Mouse (Mus musculus) hindbrain, embryonic 12.5 days (tissue): ENCODE results near the gene a. TPM values are rescaled to one million over a fixed set of nuclear protein-coding genes. Genes with fewer than 3 reads are reported as not detected.
"Not testable (repeated sequence)": the region's sequence is repeated elsewhere in the genome, so short reads cannot be mapped to it uniquely, and the experiment has no call there.

Source experiments
- ATAC-seq: fragments of 200-750 bp; cut with Nextera tagmentation; 2 replicates; pipeline ENCODE4 v1.8.0; 2017; ENCODE audit warnings: moderate TSS enrichment; ENCODE audit not compliant: low FRiP score
- H3K27ac ChIP-seq: fragments of 300-500 bp; sonication (generic); 2 replicates; pipeline ENCODE4 v1.5.1; 2016; ENCODE audit warnings: mild to moderate bottlenecking
- H3K27me3 ChIP-seq: fragments of 300-500 bp; sonication (generic); 2 replicates; pipeline ENCODE4 v1.6.1; 2016; ENCODE audit warnings: mild to moderate bottlenecking
- H3K36me3 ChIP-seq: fragments of 300-500 bp; sonication (generic); 2 replicates; pipeline ENCODE4 v1.6.1; 2016; ENCODE audit warnings: mild to moderate bottlenecking
- H3K4me1 ChIP-seq: fragments of 300-500 bp; sonication (generic); 2 replicates; pipeline ENCODE4 v1.6.1; 2016
- H3K4me2 ChIP-seq: fragments of 300-500 bp; sonication (generic); replicated peaks from 2 replicates; pipeline ENCODE4 v1.6.1; 2016; ENCODE audit warnings: mild to moderate bottlenecking
- H3K4me3 ChIP-seq: fragments of 300-500 bp; sonication (generic); 2 replicates; pipeline ENCODE4 v1.5.1; 2016; ENCODE audit warnings: mild to moderate bottlenecking
- H3K9ac ChIP-seq: fragments of 300-500 bp; sonication (generic); 2 replicates; pipeline ENCODE4 v1.6.1; 2016; ENCODE audit warnings: mild to moderate bottlenecking, moderate library complexity
- H3K9me3 ChIP-seq: fragments of 300-500 bp; sonication (generic); replicated peaks from 2 replicates; pipeline ENCODE4 v1.6.1; 2016; ENCODE audit warnings: mild to moderate bottlenecking
- WGBS: fragments of 180-500 bp; shearing (Covaris S2); methylation state at CpG from one replicate; pipeline ENCODE4 v1.1.7; 2016; 5-methylcytosine and 5-hydroxymethylcytosine counted together
- polyA plus RNA-seq: library from polyadenylated mRNA; unstranded; fragments of >200 nt; fragmentation: Nextera tagmentation; extraction: Ambion mirVana; gene quantifications from 2 replicates; pipeline ENCODE4 v1.2.1, GENCODE M21; 2016

a gene
- polyA plus RNA-seq, 1 experiment from 2014 or later = 3.0 TPM

GRCm38 (mm10) chr2:154916547-154916946 lies 125.3 kb downstream of the a start:
- H3K9ac ChIP-seq = no peak overlapping the region
- 15% methylated on average over 2 of the region's 2 CpGs for WGBS
- H3K27me3 ChIP-seq = no peaks in the 10 kb centered on the region
- H3K9me3 ChIP-seq = no peaks in the 10 kb centered on the region
- no peak overlapping the region for H3K27ac ChIP-seq
- 0 out of 2 replicates have a peak, but pooled peaks cover 3% of the 10 kb centered on the region for H3K4me1 ChIP-seq
- no peaks in the 10 kb centered on the region for H3K36me3 ChIP-seq
- no peak overlapping the region for H3K4me2 ChIP-seq
- ATAC-seq = no peak
- no peak overlapping the region for H3K4me3 ChIP-seq

DNA sequence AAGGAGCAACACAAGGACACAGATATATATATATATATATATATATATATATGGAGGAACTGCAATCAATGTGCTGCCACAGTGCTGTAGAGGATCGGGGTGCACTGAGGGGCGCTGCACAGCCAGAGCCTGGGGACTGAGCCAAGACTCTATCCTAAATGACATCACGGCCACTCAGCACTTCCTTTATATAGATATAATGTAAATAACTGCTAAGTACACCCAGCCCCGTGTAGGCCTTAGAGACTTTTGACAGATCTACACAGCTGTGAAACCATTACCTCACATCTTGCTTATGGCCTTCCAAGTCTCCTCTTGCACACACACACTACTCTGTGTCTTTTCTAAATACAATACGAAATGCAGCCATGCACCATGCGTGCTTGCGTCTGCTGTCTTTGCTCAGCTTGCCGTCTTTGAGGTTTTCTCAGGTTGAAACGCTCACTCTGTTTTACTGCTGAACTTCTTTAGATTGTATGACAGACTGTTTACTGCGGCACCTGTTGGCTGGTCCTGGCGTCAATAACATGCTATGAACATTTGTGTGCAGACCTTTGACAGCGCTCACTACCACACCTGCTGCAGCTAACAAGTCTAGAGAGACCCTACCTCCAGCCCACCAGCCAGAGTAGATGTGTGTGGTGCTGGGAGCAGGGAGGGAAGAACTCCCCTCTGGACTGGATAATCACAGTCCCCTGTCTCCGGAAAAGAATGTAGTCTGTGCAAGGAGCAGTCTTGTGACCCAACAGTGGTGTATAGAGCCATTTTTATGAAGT lies 126.9 kb downstream of the a start:
- H3K9ac ChIP-seq = no peak overlapping the region
- H3K4me1 ChIP-seq = 0 out of 2 replicates have a peak, but pooled peaks cover 3% of the 10 kb centered on the region
- no peak overlapping the region for H3K4me3 ChIP-seq
- no peak for ATAC-seq
- H3K4me2 ChIP-seq = no peak overlapping the region
- no peaks in the 10 kb centered on the region for H3K9me3 ChIP-seq
- whole genome bisulfite sequencing = 81% methylated on average over 13 of the region's 13 CpGs
- no peaks in the 10 kb centered on the region for H3K36me3 ChIP-seq
- no peak overlapping the region for H3K27ac ChIP-seq
- no peaks in the 10 kb centered on the region for H3K27me3 ChIP-seq

GRCm38 (mm10) chr2:154920896-154921295 lies 129.7 kb downstream of the a start:
- no peak overlapping the region for H3K4me2 ChIP-seq
- no peak for ATAC-seq
- 0 out of 2 replicates have a peak, but pooled peaks cover 3% of the 10 kb centered on the region for H3K4me1 ChIP-seq
- H3K4me3 ChIP-seq = no peak overlapping the region
- no peaks in the 10 kb centered on the region for H3K36me3 ChIP-seq
- 80% methylated on average over 7 of the region's 7 CpGs for WGBS
- H3K27me3 ChIP-seq = no peaks in the 10 kb centered on the region
- no peaks in the 10 kb centered on the region for H3K9me3 ChIP-seq
- H3K27ac ChIP-seq = no peak overlapping the region
- no peak overlapping the region for H3K9ac ChIP-seq

DNA sequence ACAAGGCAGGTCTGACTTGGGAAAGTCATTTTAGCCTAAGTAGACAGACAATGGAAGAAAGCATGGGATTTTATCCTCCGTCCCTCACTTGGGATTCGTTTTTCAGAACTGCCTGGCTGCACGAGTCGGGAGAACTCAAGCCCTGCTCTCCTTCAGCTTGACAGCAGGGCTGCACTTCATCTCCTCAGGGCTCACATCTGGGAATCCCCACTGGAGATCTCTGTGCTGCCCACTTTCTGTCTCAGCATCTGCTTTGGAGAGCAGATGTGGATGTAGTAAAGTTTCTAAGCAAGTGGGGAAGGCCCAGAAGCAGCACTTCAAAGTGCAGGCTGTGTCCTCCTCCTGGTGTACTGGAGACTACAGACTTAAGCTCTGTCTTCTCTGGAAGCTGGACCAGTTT lies 130.9 kb downstream of the a start:
- H3K27me3 ChIP-seq, H3K36me3 ChIP-seq, H3K9me3 ChIP-seq, H3K4me1 ChIP-seq, H3K27ac ChIP-seq, H3K4me3 ChIP-seq, ATAC-seq, H3K9ac ChIP-seq, H3K4me2 ChIP-seq: not testable (repeated sequence)
- no CpG with 5 or more reads among the region's 4 CpGs for WGBS

DNA sequence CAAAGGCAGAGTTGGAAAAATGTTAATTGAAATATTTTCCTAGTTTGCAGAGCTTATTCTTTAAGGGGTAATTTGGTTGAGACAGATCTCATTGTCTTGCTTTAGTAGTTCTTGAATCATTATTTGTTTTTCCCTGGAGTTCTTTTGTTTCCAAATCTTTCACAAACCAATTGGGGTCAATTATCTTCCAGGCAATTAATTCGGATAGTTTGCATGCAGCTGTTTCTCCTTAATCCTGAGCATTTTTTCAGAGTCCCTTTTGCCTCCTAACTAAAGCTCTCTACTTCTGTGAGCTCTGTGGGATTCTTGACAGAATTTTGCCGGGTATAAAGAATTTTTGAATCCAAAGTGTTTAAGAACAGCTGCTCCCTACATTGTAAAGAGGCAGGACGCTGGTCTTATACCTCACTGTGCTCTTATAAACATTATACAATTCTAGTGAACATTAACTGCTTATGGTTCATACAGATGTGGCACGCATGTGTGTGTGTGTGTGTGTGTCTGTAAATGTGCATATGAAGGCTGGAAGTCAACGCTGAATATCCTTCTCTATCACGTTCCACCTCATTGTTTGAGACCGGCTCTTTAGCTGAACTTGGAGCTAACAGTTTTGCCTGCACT lies 134.3 kb downstream of the a start:
- no peak overlapping the region for H3K9ac ChIP-seq
- no peaks in the 10 kb centered on the region for H3K27me3 ChIP-seq
- 52% methylated on average over 7 of the region's 7 CpGs for WGBS
- no peak for ATAC-seq
- H3K36me3 ChIP-seq = no peaks in the 10 kb centered on the region
- no peak overlapping the region for H3K4me2 ChIP-seq
- H3K27ac ChIP-seq = no peak overlapping the region
- 0 out of 2 replicates have a peak, but pooled peaks cover 3% of the 10 kb centered on the region for H3K4me1 ChIP-seq
- H3K4me3 ChIP-seq = no peak overlapping the region
- no peaks in the 10 kb centered on the region for H3K9me3 ChIP-seq

- Histone ChIP-seq H3K27ac (no peak overlapping the region), H3K9me3 (no peaks in the 10 kb centered on the region), H3K36me3 (no peaks in the 10 kb centered on the region), H3K4me2 (no peak overlapping the region), H3K4me1 (no peaks in the 10 kb centered on the region), H3K4me3 (no peak overlapping the region), H3K9ac (no peak overlapping the region), H3K27me3 (no peaks in the 10 kb centered on the region)
- no peak for ATAC-seq
- WGBS = 81% methylated on average over 6 of the region's 6 CpGs
Measured at GRCm38 (mm10) chr2:154926843-154927242, 135.6 kb downstream of the a start.

GRCm38 (mm10) chr2:154928298-154928697 lies 137.1 kb downstream of the a start:
- no peaks in the 10 kb centered on the region for H3K36me3 ChIP-seq
- 44% methylated on average over 2 of the region's 2 CpGs for whole genome bisulfite sequencing
- H3K9ac ChIP-seq = no peak overlapping the region
- no peak overlapping the region for H3K4me2 ChIP-seq
- H3K27me3 ChIP-seq = no peaks in the 10 kb centered on the region
- ATAC-seq = no peak
- no peaks in the 10 kb centered on the region for H3K4me1 ChIP-seq
- H3K4me3 ChIP-seq = no peak overlapping the region
- no peaks in the 10 kb centered on the region for H3K9me3 ChIP-seq
- H3K27ac ChIP-seq = no peak overlapping the region

DNA sequence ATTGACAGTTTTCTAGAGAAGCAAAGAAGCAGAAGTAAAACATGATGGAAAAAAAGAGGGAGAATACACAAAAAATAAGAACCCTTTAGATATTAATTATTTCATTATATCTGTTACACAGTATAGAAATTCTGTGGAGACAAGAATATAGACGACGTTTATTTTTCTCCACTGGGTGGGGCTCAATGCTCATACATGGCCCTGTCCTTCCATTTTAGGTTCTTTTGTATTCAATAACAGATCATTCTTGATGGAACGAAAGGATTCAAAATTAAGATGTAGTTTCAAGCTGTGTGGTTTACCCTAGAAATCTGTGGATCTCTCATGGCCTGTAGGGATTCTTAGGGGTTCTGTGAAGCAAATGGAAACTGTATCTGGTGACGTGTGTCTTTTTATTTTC lies 142.7 kb downstream of the a start:
- H3K9ac ChIP-seq = no peak overlapping the region
- ATAC-seq = no peak
- no peaks in the 10 kb centered on the region for H3K9me3 ChIP-seq
- no peaks in the 10 kb centered on the region for H3K27me3 ChIP-seq
- H3K4me3 ChIP-seq = no peak overlapping the region
- 65% methylated on average over 4 of the region's 4 CpGs for WGBS
- H3K4me2 ChIP-seq = no peak overlapping the region
- no peaks in the 10 kb centered on the region for H3K36me3 ChIP-seq
- no peaks in the 10 kb centered on the region for H3K4me1 ChIP-seq
- no peak overlapping the region for H3K27ac ChIP-seq

- ATAC-seq = no peak
Measured at GRCm38 (mm10) chr2:154936106-154936505, 144.9 kb downstream of the a start.

DNA sequence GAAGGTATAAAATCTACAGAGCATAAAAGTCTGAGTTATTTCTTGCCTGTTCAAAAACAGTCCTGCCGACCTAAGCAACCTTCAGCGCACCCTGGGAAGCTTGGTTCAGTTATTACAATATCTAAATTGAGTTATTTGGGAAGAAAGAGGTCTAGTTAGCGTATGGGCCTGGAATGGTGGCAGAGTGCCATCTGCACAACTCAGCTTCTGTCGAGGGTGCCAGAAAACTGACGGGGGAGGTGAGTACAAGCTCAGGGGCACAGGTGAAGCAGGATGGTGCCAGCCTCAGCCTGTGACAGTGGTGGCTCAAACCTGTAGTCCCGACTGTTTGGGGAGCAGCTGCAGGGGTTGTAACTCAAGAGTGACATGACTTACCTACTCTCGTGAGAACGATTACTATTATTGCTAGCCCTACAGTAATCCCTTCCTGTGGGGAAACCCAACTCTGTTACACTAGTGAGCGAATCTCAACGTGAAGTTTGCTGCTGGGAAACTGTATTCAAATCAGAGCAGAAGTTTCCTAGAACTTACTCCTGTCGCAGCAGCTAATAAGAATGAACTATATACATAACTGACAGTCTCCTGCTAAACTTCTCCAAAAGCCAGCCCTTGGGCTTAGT lies 145.4 kb downstream of the a start:
- Histone ChIP-seq H3K9ac (no peak overlapping the region), H3K36me3 (no peaks in the 10 kb centered on the region), H3K4me1 (no peaks in the 10 kb centered on the region), H3K27ac (no peak overlapping the region), H3K27me3 (no peaks in the 10 kb centered on the region), H3K4me3 (no peak overlapping the region), H3K4me2 (no peak overlapping the region), H3K9me3 (no peaks in the 10 kb centered on the region)
- 81% methylated on average over 11 of the region's 11 CpGs for WGBS
- no peak for ATAC-seq

More at GRCm38 (mm10) chr2:154936106-154936505, 144.9 kb downstream of the a start:
- Histone ChIP-seq H3K4me1 (no peaks in the 10 kb centered on the region), H3K36me3 (no peaks in the 10 kb centered on the region), H3K27me3 (no peaks in the 10 kb centered on the region), H3K4me3 (no peak overlapping the region), H3K9ac (no peak overlapping the region), H3K4me2 (no peak overlapping the region), H3K27ac (no peak overlapping the region), H3K9me3 (no peaks in the 10 kb centered on the region)
- WGBS = 69% methylated on average over 6 of the region's 6 CpGs

- H3K9me3 ChIP-seq = no peaks in the 10 kb centered on the region
- no peak overlapping the region for H3K4me3 ChIP-seq
- WGBS = 87% methylated on average over 8 of the region's 8 CpGs
- no peak overlapping the region for H3K27ac ChIP-seq
- H3K27me3 ChIP-seq = no peaks in the 10 kb centered on the region
- H3K4me1 ChIP-seq = peaks cover 5% of the 10 kb centered on the region
- no peak overlapping the region for H3K4me2 ChIP-seq
- H3K36me3 ChIP-seq = no peaks in the 10 kb centered on the region
- H3K9ac ChIP-seq = no peak overlapping the region
- no peak for ATAC-seq
Measured at GRCm38 (mm10) chr2:154937547-154938390, 146.6 kb downstream of the a start.

DNA sequence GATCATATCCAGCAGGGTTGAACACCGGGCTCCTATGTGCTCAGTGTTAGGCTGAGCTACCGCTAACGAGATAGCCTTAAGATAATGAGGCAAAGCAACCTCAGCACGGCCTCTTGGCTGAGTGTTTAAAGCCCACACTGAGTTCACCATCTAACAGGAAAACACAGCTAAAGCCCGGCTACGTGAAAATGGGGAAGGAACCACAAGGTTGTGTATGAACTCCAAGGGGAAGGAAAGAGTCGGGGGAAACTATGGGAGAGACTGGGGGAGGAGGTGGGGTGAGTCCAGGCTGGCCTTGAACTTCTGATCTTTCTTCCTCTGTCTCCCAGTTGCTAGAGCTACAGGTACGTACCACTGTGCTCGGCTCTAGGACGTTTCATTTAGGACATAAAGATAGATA lies 150.8 kb downstream of the a start:
- H3K36me3 ChIP-seq = no peaks in the 10 kb centered on the region
- H3K4me1 ChIP-seq = peaks cover 7% of the 10 kb centered on the region
- no peaks in the 10 kb centered on the region for H3K9me3 ChIP-seq
- WGBS = 77% methylated on average over 10 of the region's 10 CpGs
- H3K27me3 ChIP-seq = no peaks in the 10 kb centered on the region
- H3K4me3 ChIP-seq = no peak overlapping the region
- H3K4me2 ChIP-seq = no peak overlapping the region
- H3K9ac ChIP-seq = no peak overlapping the region
- H3K27ac ChIP-seq = no peak overlapping the region
- ATAC-seq = no peak
